Mouse (Mus musculus) liver, embryonic 14.5 days (tissue): Measurements from ENCODE around the gene Ric8a.

Experiments
- CTCF ChIP-seq: IDR thresholded peaks from 2 replicates; pipeline ENCODE4 v1.5.1; 2016; ENCODE audit warnings: antibody characterized with exemption, low read depth, control low read depth
- EP300 ChIP-seq: IDR thresholded peaks from 2 replicates; pipeline ENCODE4 v1.6.1; 2016; ENCODE audit warnings: antibody characterized with exemption, low read depth

- TF ChIP-seq CTCF, result peak; percentile 40
- TF ChIP-seq EP300, result no peak
Measured at GRCm38 (mm10) chr7:140828171-140828881, 28.4 kb upstream of the Ric8a start.
